Mouse (Mus musculus): ENCODE measurements around the gene Gm47791. TPM values are rescaled to one million over a fixed set of nuclear protein-coding genes. Genes with fewer than 3 reads are reported as not detected.

Gm47791 gene
- polyA plus RNA-seq, 1 experiment from 2014 or later, result not detected

DNA sequence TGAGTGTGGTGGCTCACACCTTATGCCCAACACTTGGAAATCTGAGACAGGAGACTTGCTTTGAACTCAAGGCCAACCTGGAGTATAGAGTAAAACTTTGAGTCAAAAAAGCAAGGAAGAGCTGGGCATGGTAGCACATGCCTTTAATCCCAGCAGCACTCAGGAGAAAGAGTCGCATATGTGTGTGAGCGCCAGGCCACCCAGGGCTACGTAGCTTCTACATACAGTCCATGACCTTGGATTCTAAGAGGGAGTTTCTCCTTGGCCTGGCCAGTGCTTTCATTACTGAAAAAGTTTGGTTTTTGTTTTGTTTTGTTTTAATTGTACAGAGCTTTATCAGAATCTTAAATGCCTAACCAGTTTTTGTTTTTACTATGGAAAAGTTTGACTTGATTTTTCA lies 27.1 kb downstream of the Gm47791 start:
- H3K9me3 ChIP-seq (ENCODE audit: control insufficient read depth, low read length), result no peaks in the 10 kb centered on the region
- no peak overlapping the region for H3K27ac ChIP-seq (replicated peaks in 1 of 2; ENCODE audit: control insufficient read depth in 1 of 2, insufficient read depth in 1 of 2, low read depth in 2 of 2, low read length in 2 of 2)
- H3K4me2 ChIP-seq (ENCODE audit: low read length), result no peak overlapping the region
- no peaks in the 10 kb centered on the region for H3K27me3 ChIP-seq (ENCODE audit: control insufficient read depth, insufficient read depth, low read length)
- H3K9ac ChIP-seq (ENCODE audit: low read length), result no peak overlapping the region
- ATAC-seq (ENCODE audit: insufficient number of reproducible peaks, insufficient read depth, low FRiP score, low read depth), result no peak
- no peak overlapping the region for H3K4me3 ChIP-seq (ENCODE audit: control insufficient read depth in 1 of 2, insufficient read depth in 1 of 2, low read depth in 1 of 2, low read length in 2 of 2)
- 82% methylated on average over 3 of the region's 3 CpGs for WGBS
- peaks cover 57% of the 10 kb centered on the region for H3K36me3 ChIP-seq (ENCODE audit: control insufficient read depth, insufficient read depth, low read length)
- H3K4me1 ChIP-seq (ENCODE audit: control insufficient read depth in 2 of 2, insufficient read depth in 2 of 2, low read length in 2 of 2), result no peaks in the 10 kb centered on the region

DNA sequence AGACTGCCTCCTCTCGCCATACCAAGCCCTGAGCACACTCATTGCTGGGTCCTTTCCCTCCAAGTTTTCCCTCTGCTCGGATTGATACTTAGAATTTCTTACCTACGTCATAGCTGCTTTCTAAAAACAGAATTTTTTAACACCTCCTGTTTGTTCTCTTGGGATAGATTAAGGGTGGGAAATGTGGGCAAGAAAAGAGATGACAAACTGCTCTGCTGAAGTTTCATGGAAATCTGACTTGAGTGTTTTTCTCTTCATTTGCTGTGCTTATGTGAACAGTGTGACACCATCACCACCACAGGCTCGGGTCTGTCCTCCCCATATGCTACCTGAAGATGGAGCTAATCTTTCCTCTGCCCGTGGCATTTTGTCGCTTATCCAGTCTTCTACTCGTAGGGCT lies 29.5 kb downstream of the Gm47791 start:
- Histone ChIP-seq H3K27ac (replicated peaks in 1 of 2; ENCODE audit: control insufficient read depth in 1 of 2, insufficient read depth in 1 of 2, low read depth in 2 of 2, low read length in 2 of 2) (no peak overlapping the region), H3K9me3 (ENCODE audit: control insufficient read depth, low read length) (no peaks in the 10 kb centered on the region), H3K36me3 (ENCODE audit: control insufficient read depth, insufficient read depth, low read length) (peaks cover 60% of the 10 kb centered on the region), H3K9ac (ENCODE audit: low read length) (no peak overlapping the region), H3K27me3 (ENCODE audit: control insufficient read depth, insufficient read depth, low read length) (no peaks in the 10 kb centered on the region), H3K4me3 (ENCODE audit: control insufficient read depth in 1 of 2, insufficient read depth in 1 of 2, low read depth in 1 of 2, low read length in 2 of 2) (no peak overlapping the region), H3K4me1 (ENCODE audit: control insufficient read depth in 2 of 2, insufficient read depth in 2 of 2, low read length in 2 of 2) (no peaks in the 10 kb centered on the region), H3K4me2 (ENCODE audit: low read length) (no peak overlapping the region)
- 82% methylated on average over 7 of the region's 7 CpGs for WGBS
- ATAC-seq (ENCODE audit: insufficient number of reproducible peaks, insufficient read depth, low FRiP score, low read depth), result no peak

DNA sequence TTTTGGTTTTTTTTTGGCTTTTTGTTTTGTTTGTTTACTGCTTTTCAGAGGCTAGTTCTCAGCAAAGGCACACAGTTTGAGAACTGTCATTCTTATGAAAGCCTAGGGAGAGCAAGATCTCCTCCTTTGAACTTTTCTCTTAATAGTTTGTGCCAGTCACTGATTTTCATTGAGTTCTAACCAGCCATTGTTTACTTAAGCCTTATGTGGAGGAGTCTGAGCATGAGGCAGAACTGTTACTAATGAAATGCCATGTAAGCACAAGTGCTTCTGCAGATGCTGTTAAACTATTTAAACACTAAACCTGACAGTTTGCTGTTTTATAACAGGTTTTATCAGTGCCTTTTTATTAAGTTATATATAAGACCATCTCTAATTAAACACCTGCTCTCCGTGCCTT lies 33.0 kb downstream of the Gm47791 start:
- no peak overlapping the region for H3K4me2 ChIP-seq (ENCODE audit: low read length)
- H3K9ac ChIP-seq (ENCODE audit: low read length), result no peak overlapping the region
- ATAC-seq (ENCODE audit: insufficient number of reproducible peaks, insufficient read depth, low FRiP score, low read depth), result no peak
- H3K9me3 ChIP-seq (ENCODE audit: control insufficient read depth, low read length), result no peaks in the 10 kb centered on the region
- no peak overlapping the region for H3K4me3 ChIP-seq (ENCODE audit: control insufficient read depth in 1 of 2, insufficient read depth in 1 of 2, low read depth in 1 of 2, low read length in 2 of 2)
- H3K36me3 ChIP-seq (ENCODE audit: control insufficient read depth, insufficient read depth, low read length), result peaks cover 80% of the 10 kb centered on the region
- WGBS, result 96% methylated on average over 1 of the region's 1 CpGs
- no peaks in the 10 kb centered on the region for H3K4me1 ChIP-seq (ENCODE audit: control insufficient read depth in 2 of 2, insufficient read depth in 2 of 2, low read length in 2 of 2)
- no peak overlapping the region for H3K27ac ChIP-seq (replicated peaks in 1 of 2; ENCODE audit: control insufficient read depth in 1 of 2, insufficient read depth in 1 of 2, low read depth in 2 of 2, low read length in 2 of 2)
- no peaks in the 10 kb centered on the region for H3K27me3 ChIP-seq (ENCODE audit: control insufficient read depth, insufficient read depth, low read length)

DNA sequence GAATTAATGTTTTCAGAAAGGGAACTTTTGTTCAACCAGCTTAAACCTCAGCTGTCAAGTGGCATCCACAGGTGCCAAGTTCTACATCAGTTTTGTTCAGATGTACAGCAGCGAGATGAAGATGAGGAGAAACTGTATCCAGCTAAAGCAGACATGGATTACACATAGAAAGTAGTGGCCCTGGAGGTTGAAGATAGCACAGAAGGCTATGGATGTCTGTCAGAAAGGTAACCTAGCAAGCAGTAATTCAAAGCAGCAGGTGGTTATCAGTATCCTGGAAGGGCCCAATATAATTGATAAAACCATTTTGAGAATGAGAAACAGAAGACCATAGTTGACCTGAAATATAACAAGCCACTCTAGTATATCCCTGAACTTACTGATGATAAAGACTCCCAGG lies 37.7 kb downstream of the Gm47791 start:
- Histone ChIP-seq H3K4me1 (ENCODE audit: control insufficient read depth in 2 of 2, insufficient read depth in 2 of 2, low read length in 2 of 2) (no peaks in the 10 kb centered on the region), H3K36me3 (ENCODE audit: control insufficient read depth, insufficient read depth, low read length) (peaks cover 96% of the 10 kb centered on the region), H3K4me2 (ENCODE audit: low read length) (no peak overlapping the region), H3K4me3 (ENCODE audit: control insufficient read depth in 1 of 2, insufficient read depth in 1 of 2, low read depth in 1 of 2, low read length in 2 of 2) (no peak overlapping the region), H3K27me3 (ENCODE audit: control insufficient read depth, insufficient read depth, low read length) (no peaks in the 10 kb centered on the region), H3K9me3 (ENCODE audit: control insufficient read depth, low read length) (no peaks in the 10 kb centered on the region), H3K9ac (ENCODE audit: low read length) (no peak overlapping the region), H3K27ac (replicated peaks in 1 of 2; ENCODE audit: control insufficient read depth in 1 of 2, insufficient read depth in 1 of 2, low read depth in 2 of 2, low read length in 2 of 2) (no peak overlapping the region)
- no peak for ATAC-seq (ENCODE audit: insufficient number of reproducible peaks, insufficient read depth, low FRiP score, low read depth)
- WGBS, result 94% methylated on average over 1 of the region's 1 CpGs

- H3K4me2 ChIP-seq (ENCODE audit: low read length), result peak overlapping the region; percentile 88
Observed at GRCm38 (mm10) chr1:82726482-82726881, 44.6 kb downstream of the Gm47791 start.

GRCm38 (mm10) chr1:82725875-82726185 lies 45.2 kb downstream of the Gm47791 start:
- peaks cover 0 to 11% of the 10 kb centered on the region in 2 experiments; a peak in 3 of 4 replicates for H3K4me1 ChIP-seq (ENCODE audit: control insufficient read depth in 2 of 2, insufficient read depth in 2 of 2, low read length in 2 of 2)
- H3K27ac ChIP-seq (replicated peaks in 1 of 2; ENCODE audit: control insufficient read depth in 1 of 2, insufficient read depth in 1 of 2, low read depth in 2 of 2, low read length in 2 of 2), result no peak overlapping the region
- peak overlapping the region; percentile 97 for H3K9ac ChIP-seq (ENCODE audit: low read length)
- ATAC-seq (ENCODE audit: insufficient number of reproducible peaks, insufficient read depth, low FRiP score, low read depth), result no peak
- H3K9me3 ChIP-seq (ENCODE audit: control insufficient read depth, low read length), result no peaks in the 10 kb centered on the region
- WGBS, result 29% methylated on average over 4 of the region's 4 CpGs
- peaks cover 10% of the 10 kb centered on the region; the same call in 1 of the 2 replicates for H3K27me3 ChIP-seq (ENCODE audit: control insufficient read depth, insufficient read depth, low read length)
- peaks cover 37% of the 10 kb centered on the region for H3K36me3 ChIP-seq (ENCODE audit: control insufficient read depth, insufficient read depth, low read length)
- peak overlapping the region; percentile 88 for H3K4me2 ChIP-seq (ENCODE audit: low read length)
- peak overlapping the region; percentile 73 to 81 for H3K4me3 ChIP-seq (ENCODE audit: control insufficient read depth in 1 of 2, insufficient read depth in 1 of 2, low read depth in 1 of 2, low read length in 2 of 2)

More at GRCm38 (mm10) chr1:82726482-82726881, 44.6 kb downstream of the Gm47791 start:
- H3K9ac ChIP-seq (ENCODE audit: low read length), result no peak overlapping the region
- H3K9me3 ChIP-seq (ENCODE audit: control insufficient read depth, low read length), result no peaks in the 10 kb centered on the region
- 88% methylated on average over 5 of the region's 5 CpGs for WGBS
- H3K27ac ChIP-seq (replicated peaks in 1 of 2; ENCODE audit: control insufficient read depth in 1 of 2, insufficient read depth in 1 of 2, low read depth in 2 of 2, low read length in 2 of 2), result no peak overlapping the region
- peaks cover 10% of the 10 kb centered on the region; the same call in 1 of the 2 replicates for H3K27me3 ChIP-seq (ENCODE audit: control insufficient read depth, insufficient read depth, low read length)
- H3K36me3 ChIP-seq (ENCODE audit: control insufficient read depth, insufficient read depth, low read length), result peaks cover 43% of the 10 kb centered on the region
- H3K4me1 ChIP-seq (ENCODE audit: control insufficient read depth in 2 of 2, insufficient read depth in 2 of 2, low read length in 2 of 2), result peaks cover 0 to 11% of the 10 kb centered on the region in 2 experiments; a peak in 3 of 4 replicates
- H3K4me3 ChIP-seq (ENCODE audit: control insufficient read depth in 1 of 2, insufficient read depth in 1 of 2, low read depth in 1 of 2, low read length in 2 of 2), result no peak overlapping the region
- ATAC-seq (ENCODE audit: insufficient number of reproducible peaks, insufficient read depth, low FRiP score, low read depth), result no peak

GRCm38 (mm10) chr1:82725026-82725874 lies 45.8 kb downstream of the Gm47791 start:
- Histone ChIP-seq H3K27ac (replicated peaks in 1 of 2; ENCODE audit: control insufficient read depth in 1 of 2, insufficient read depth in 1 of 2, low read depth in 2 of 2, low read length in 2 of 2) (peak overlapping the region; percentile 57 to 84), H3K4me1 (ENCODE audit: control insufficient read depth in 2 of 2, insufficient read depth in 2 of 2, low read length in 2 of 2) (peaks cover 0 to 11% of the 10 kb centered on the region in 2 experiments; a peak in 3 of 4 replicates), H3K9me3 (ENCODE audit: control insufficient read depth, low read length) (no peaks in the 10 kb centered on the region), H3K36me3 (ENCODE audit: control insufficient read depth, insufficient read depth, low read length) (peaks cover 31% of the 10 kb centered on the region), H3K4me2 (ENCODE audit: low read length) (peak overlapping the region; percentile 88), H3K9ac (ENCODE audit: low read length) (peak overlapping the region; percentile 97), H3K4me3 (ENCODE audit: control insufficient read depth in 1 of 2, insufficient read depth in 1 of 2, low read depth in 1 of 2, low read length in 2 of 2) (peak overlapping the region; percentile 73 to 81), H3K27me3 (ENCODE audit: control insufficient read depth, insufficient read depth, low read length) (peaks cover 10% of the 10 kb centered on the region; the same call in 1 of the 2 replicates)
- peak; percentile 94 for ATAC-seq (ENCODE audit: insufficient number of reproducible peaks, insufficient read depth, low FRiP score, low read depth)
- WGBS, result 1% methylated on average over 37 of the region's 37 CpGs
